Mouse (Mus musculus): Measurements from ENCODE around the gene Eva1a. TPM values are rescaled to one million over a fixed set of nuclear protein-coding genes. Genes with fewer than 3 reads are reported as not detected.

Gene Eva1a
- total RNA-seq, 2 experiments from 2014 or later: 13.9 to 16.8 TPM

DNA sequence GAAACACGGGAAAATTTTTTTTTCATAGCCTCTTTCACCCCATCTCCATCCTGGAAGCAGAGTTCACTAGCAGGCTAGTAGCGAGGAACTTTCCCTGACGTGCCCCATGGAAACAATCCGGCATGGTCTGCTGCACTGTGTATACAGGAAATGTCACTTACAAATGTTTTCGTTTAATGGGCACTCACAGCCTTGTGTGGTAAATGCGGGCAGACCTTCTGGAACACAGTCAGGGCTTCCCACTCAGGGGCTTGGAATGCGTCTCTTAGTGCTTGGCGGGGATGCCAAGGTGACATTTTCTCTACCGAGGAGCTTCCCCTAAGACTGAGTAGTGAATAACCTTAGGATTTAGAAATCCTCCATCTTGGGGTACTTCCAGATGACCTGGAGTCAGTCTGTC, 87.0 kb downstream of the Eva1a start:
- no peak for DNase-seq

DNA sequence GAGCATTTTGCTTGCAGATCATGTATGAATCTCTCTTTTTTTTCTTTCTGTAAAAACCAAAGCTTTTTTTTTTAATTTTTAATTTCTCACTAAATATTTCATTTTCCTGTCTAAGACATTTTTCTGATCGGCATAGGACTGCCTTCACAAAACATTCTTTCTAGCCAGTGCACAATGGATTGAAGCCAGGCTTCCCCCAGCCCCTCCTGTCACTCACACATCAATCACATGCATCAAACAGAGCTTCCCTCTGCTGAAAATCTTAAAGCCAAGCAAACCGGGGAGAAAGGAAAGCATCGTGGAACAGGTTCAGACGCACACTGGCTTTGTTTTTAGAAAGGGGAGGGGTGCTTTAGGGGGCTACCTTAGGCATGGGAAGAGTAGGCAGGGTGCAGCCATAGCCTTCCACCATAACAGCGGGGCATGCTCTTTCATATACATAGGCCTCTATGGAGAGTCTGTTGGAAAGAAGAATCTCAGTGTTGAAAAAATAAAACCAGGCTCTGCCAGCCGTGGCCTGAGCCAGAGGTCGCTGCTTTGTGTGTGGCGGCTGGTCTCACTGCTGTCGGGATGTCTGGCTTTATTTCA, 88.9 kb downstream of the Eva1a start:
- DNase-seq: no peak

DNA sequence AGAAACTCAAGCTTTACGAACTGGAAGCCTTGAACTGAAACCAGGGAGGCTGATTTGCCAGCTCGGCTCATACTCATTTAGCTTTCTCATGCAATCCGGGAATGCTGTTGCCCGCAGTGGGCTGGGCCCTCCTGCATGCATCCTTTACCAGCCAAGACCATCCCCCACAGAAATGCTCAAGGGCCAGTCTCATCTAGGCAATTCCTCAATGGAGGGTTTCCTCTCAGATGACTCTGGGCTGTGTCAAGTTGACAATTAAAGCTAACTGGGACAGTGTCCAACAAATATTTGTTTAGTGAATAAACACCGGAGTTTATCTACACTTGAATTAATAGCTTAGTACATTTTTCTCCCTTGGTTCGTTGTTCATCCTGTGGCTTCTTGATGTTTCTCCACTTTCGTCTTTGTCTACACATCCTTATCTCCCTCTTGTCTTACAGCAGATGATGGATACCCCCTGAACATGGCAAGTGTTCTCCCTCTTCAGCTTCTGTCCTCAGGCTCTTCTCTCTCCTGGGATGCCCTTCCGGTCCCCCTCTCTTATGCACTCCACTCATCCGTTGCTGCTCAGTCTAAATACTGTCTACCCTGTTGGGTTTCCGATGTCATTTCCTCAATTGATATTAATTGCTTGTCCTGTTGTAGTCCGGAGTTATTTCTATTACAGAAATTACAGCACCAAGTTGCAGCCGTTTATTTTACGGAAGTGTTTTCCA, 92.2 kb downstream of the Eva1a start:
- no peak for DNase-seq

DNA sequence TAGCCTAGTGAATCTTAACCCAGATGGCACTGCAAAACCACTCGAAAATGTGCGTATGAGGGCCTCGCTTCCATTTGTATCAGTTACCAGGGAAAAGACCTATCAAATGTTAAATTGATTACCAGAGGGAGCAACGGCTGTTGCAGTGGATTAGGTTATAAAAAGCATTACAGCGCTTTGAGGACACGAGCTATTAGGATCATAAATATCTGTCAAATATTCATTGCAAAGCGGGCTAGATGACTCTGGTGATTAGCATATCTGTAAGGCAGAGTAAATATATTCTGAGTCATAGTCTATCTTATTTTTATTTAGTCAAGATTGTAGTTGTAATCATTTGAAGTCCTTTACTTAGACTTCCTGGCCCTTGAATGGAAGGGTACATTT, 92.7 kb downstream of the Eva1a start:
- no peak for DNase-seq

DNA sequence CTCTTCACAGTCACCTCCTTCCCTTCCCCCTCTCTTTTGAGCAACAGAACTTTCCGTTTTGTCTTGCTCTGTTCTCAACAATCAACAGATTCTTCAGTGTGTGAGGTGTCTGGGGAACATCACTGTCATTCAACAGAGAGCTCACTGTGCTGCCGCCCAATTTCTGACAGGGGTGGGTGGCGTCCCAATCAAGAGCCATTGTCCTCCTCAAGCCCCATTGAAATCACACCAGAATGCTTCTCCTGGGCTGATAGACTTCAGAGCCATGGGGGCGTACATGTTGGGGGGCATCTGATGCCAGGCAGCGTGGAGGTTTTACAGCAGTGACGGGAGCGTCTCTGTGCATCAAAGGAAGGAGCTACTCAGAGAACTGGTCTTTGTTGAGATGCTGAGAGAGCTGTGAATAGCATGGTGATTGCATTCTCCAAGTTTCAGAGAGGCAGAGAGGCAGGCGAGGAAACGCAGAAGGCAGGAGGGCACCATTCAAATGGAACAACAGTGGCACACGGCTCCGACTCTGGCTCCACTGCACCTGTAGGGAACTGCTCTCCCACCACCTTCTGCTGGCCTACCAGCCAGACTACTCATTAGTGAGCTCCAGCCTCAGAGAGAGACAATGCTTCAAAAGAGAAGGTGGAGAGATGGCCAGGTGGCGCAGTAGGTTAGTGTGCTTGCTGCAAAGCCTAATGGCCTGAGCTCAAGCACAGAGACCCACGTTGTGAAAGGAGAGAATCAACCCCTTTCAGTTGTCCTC, 95.3 kb downstream of the Eva1a start:
- no peak for DNase-seq

Other genes starting within 250 kb of the Eva1a start
- 10 to 100 TPM; 13.9 to 16.7 TPM for gene Gcfc2, start 117.4 kb upstream of the Eva1a start, total RNA-seq (2021)
- 10 to 100 TPM; 36.4 to 38.4 TPM for gene Mrpl19, start 75.1 kb upstream of the Eva1a start, total RNA-seq (2021)

All from layer of hippocampus, postnatal 36 days (tissue).